Mouse (Mus musculus) colon, adult 2 months (tissue): ENCODE results near the gene Bmp8b. TPM values are rescaled to one million over a fixed set of nuclear protein-coding genes. Genes with fewer than 3 reads are reported as not detected.

Experiments used
- polyA plus RNA-seq: library from polyadenylated mRNA; depleted of rRNA; stranded (reverse); fragments of >200 nt; gene quantifications from 2 replicates; pipeline ENCODE4 v1.2.3, GENCODE M21; 2012; rRNA removed

Gene Bmp8b
- 3.5 and 5.2 TPM in 2 replicates for polyA plus RNA-seq

DNA sequence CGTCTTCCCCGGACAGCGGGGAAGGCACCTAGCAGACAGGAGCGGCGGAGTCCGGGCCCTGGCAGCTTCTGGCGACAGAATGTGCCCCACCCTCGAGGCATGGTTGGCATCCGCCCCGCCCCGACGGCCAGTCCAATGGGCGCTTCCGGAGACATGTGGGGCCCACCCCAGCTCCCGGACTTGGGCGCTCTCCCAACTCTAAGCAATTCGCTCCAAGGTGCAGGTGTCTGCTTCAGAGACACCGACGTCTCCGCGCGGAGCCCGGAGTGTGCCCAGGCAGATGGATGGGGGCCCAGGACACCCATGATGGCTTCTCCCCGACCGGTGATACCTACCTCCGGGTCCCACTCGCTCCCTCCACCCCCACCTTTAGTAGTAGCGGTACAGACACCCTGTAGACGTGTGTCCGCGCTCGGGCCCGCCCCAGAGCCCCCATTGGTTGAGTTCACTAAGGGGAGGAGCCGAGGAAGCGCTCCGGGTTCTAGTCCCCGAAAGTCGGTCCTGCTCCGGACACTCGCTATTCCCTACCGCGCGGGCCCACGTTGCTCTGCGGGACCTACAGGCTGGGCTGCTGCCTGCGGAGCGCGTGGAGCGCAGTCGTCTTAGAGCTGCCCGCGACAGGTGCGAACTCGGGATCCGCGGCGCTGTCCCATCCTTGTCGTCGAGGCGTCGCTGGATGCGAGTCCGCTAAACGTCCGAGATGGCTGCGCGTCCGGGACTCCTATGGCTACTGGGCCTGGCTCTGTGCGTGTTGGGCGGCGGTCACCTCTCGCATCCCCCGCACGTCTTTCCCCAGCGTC, at the start of gene Bmp8b:
Gene Bmp8b, plus strand, starts transcription at position 515 of the 800 bp plus-strand sequence.

DNA sequence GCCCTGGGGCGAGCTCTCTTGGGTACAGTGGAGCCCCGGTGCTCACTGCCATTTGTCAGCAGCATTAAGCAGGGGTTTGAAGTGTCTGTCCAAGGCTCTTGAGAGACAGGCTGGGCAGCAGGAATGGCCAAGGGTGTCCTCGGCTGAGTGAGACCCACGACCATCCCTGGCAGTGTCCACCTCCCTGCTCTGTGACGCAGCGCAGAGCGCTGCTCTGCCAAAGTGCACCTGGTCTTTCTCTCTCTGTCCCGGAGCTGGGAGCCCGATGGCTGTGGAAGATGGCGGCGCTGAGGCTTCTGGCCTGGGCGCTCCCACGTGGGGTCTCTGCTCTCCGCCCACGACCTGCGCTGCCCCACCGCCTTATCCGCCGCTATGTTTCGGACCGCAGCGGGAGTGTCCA, 11.0 kb downstream of the Bmp8b start, which contains the start of gene Oxct2b:
Gene Oxct2b, plus strand, starts transcription at position 256 of the 400 bp plus-strand sequence.

DNA sequence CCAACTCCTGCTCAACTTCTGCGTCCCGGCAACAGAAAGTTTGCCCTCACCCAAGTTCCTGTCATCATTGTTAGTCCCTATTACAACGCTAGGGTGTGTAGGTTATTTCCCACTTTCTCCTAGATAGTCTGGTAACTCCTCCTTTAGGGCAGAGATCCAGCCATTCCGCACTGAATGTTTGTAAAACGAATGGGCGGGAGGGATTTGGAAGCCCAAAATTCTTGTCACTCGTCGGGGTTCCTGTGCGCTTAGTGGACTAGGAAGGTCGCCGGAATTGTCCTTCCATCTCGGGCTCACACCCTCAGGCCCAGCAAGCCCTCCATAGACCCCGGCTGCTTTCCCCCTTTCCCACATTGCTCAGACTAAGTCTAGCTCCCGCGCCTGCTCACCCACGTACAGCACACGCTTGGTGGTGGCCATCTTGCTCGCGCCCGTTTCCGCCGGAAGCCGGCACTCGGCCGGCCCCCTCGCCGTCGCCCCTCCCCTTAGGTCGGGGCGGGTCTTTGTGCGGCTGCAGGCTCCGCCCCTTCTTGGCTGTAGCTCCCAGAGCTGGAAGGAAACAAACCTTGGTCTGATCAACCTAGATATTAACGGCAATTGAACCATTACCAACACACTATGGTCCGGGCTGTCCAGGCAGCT, 34.7 kb downstream of the Bmp8b start, which contains the start of gene Ppie:
Gene Ppie, minus strand, starts transcription at position 439 of the 642 bp plus-strand sequence.

Other genes with a start within 250 kb of the Bmp8b start
- gene Cap1, start 219.1 kb upstream of the Bmp8b start, polyA plus RNA-seq: 104 and 107 TPM in 2 replicates
- gene Mfsd2a, start 144.0 kb upstream of the Bmp8b start, polyA plus RNA-seq: 3.5 and 4.2 TPM in 2 replicates
- 8.3 and 9.4 TPM in 2 replicates for gene Mycl, start 109.5 kb upstream of the Bmp8b start, polyA plus RNA-seq
- 3.2 and 3.9 TPM in 2 replicates for gene Trit1, start 88.6 kb upstream of the Bmp8b start, polyA plus RNA-seq
- 0.32 and 0.36 TPM in 2 replicates for gene Oxct2b, start 11.1 kb downstream of the Bmp8b start, polyA plus RNA-seq
- 10.4 and 11.8 TPM in 2 replicates for gene Ppie, start 34.8 kb downstream of the Bmp8b start, polyA plus RNA-seq
- 1.3 and 1.4 TPM in 2 replicates for gene Hpcal4, start 78.1 kb downstream of the Bmp8b start, polyA plus RNA-seq
- gene Nt5c1a, start 96.3 kb downstream of the Bmp8b start, polyA plus RNA-seq: 2.4 and 4.6 TPM in 2 replicates
- gene Heyl, start 128.4 kb downstream of the Bmp8b start, polyA plus RNA-seq: 1.9 and 2.0 TPM in 2 replicates
- 178 and 192 TPM in 2 replicates for gene Pabpc4, start 157.2 kb downstream of the Bmp8b start, polyA plus RNA-seq
- 0.69 and 0.74 TPM in 2 replicates for gene Oxct2a, start 218.5 kb downstream of the Bmp8b start, polyA plus RNA-seq
- gene Bmp8a, start 238.1 kb downstream of the Bmp8b start, polyA plus RNA-seq: 15.2 and 19.2 TPM in 2 replicates